Mouse (Mus musculus): ENCODE measurements around the gene Gm49354. TPM values are rescaled to one million over a fixed set of nuclear protein-coding genes. Genes with fewer than 3 reads are reported as not detected.
"Not testable (repeated sequence)": the region's sequence is repeated elsewhere in the genome, so short reads cannot be mapped to it uniquely, and the experiment has no call there.

Gm49354 gene
- polyA plus RNA-seq, 1 experiment from 2014 or later = not detected

DNA sequence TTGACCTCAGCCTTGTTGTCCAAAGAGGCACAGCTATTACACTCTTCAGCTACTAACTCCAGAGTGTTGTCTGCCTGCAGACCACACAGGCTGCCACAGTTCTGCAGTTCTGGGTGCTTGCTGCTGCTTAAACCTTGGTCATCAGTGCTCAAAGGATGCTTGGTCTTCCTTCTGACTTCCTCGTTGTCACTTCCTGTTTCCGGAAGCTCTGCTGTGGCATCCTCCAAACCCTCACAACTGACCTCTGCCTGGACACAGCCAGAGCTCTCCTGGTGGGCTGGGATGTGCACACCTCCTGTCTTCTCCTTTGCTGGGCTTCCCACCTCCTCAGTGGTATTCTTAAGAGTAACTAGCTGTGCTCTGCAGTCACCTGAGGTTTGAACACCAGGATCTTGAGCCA lies 18.0 kb upstream of the Gm49354 start:
- no peak for ATAC-seq
- H3K9ac ChIP-seq (replicated peaks; ENCODE audit: low read depth, low read length) = no peak overlapping the region
- H3K4me3 ChIP-seq (replicated peaks; ENCODE audit: low read length) = no peak overlapping the region
- H3K36me3 ChIP-seq (ENCODE audit: control insufficient read depth, insufficient read depth) = peaks cover 55% of the 10 kb centered on the region
- H3K4me1 ChIP-seq (replicated peaks; ENCODE audit: control insufficient read depth, insufficient read depth, low read length) = no peaks in the 10 kb centered on the region
- 96% methylated on average over 2 of the region's 2 CpGs for WGBS
- no peak overlapping the region for H3K27ac ChIP-seq (ENCODE audit: low read length)
- no peaks in the 10 kb centered on the region for H3K27me3 ChIP-seq (replicated peaks; ENCODE audit: control insufficient read depth, insufficient read depth, low read length)
- no peaks in the 10 kb centered on the region for H3K9me3 ChIP-seq (ENCODE audit: control insufficient read depth, low read length)
- no peak overlapping the region for H3K4me2 ChIP-seq (ENCODE audit: low read length)

GRCm38 (mm10) chr13:59798306-59798705 lies 16.3 kb upstream of the Gm49354 start:
- WGBS = 95% methylated on average over 1 of the region's 1 CpGs
- ATAC-seq = no peak

DNA sequence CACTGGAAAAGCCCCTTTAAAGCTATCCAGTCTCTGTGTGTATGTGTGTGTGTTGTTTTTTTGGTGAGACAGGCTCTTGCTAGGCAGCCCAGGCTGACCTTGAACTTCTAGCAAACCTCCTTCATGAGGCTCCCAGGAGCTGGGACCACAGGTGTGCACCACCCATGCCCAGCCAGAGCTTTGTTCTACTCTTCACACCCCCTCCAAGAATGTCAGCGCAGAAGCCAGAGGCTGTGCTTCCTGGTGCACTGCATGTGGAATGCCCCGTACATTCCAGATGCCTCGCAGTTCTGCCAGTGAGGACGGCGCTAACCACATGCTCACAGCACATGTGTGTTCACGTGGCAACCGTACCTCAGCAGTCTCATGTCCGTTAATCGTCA lies 14.4 kb upstream of the Gm49354 start:
- ATAC-seq = no peak
- H3K4me3 ChIP-seq (replicated peaks; ENCODE audit: low read length) = no peak overlapping the region
- no peak overlapping the region for H3K9ac ChIP-seq (replicated peaks; ENCODE audit: low read depth, low read length)
- H3K4me1 ChIP-seq (replicated peaks; ENCODE audit: control insufficient read depth, insufficient read depth, low read length) = no peaks in the 10 kb centered on the region
- H3K4me2 ChIP-seq (ENCODE audit: low read length) = no peak overlapping the region
- peaks cover 60% of the 10 kb centered on the region for H3K36me3 ChIP-seq (ENCODE audit: control insufficient read depth, insufficient read depth)
- H3K27ac ChIP-seq (ENCODE audit: low read length) = no peak overlapping the region
- 97% methylated on average over 9 of the region's 9 CpGs for WGBS
- no peaks in the 10 kb centered on the region for H3K9me3 ChIP-seq (ENCODE audit: control insufficient read depth, low read length)
- no peaks in the 10 kb centered on the region for H3K27me3 ChIP-seq (replicated peaks; ENCODE audit: control insufficient read depth, insufficient read depth, low read length)

More at GRCm38 (mm10) chr13:59798306-59798705, 16.3 kb upstream of the Gm49354 start:
- no peak overlapping the region for H3K4me2 ChIP-seq (ENCODE audit: low read length)
- no peak overlapping the region for H3K27ac ChIP-seq (ENCODE audit: low read length)
- H3K36me3 ChIP-seq (ENCODE audit: control insufficient read depth, insufficient read depth) = peaks cover 57% of the 10 kb centered on the region
- no peaks in the 10 kb centered on the region for H3K27me3 ChIP-seq (replicated peaks; ENCODE audit: control insufficient read depth, insufficient read depth, low read length)
- H3K4me3 ChIP-seq (replicated peaks; ENCODE audit: low read length) = no peak overlapping the region
- H3K9ac ChIP-seq (replicated peaks; ENCODE audit: low read depth, low read length) = no peak overlapping the region
- H3K9me3 ChIP-seq (ENCODE audit: control insufficient read depth, low read length) = no peaks in the 10 kb centered on the region
- H3K4me1 ChIP-seq (replicated peaks; ENCODE audit: control insufficient read depth, insufficient read depth, low read length) = no peaks in the 10 kb centered on the region

- no peak for ATAC-seq
- no peak overlapping the region for H3K9ac ChIP-seq (replicated peaks; ENCODE audit: low read depth, low read length)
- H3K9me3 ChIP-seq (ENCODE audit: control insufficient read depth, low read length) = no peaks in the 10 kb centered on the region
- H3K4me3 ChIP-seq (replicated peaks; ENCODE audit: low read length) = no peak overlapping the region
- peaks cover 62% of the 10 kb centered on the region for H3K36me3 ChIP-seq (ENCODE audit: control insufficient read depth, insufficient read depth)
- H3K4me1 ChIP-seq (replicated peaks; ENCODE audit: control insufficient read depth, insufficient read depth, low read length) = no peaks in the 10 kb centered on the region
- H3K4me2 ChIP-seq (ENCODE audit: low read length) = no peak overlapping the region
- H3K27ac ChIP-seq (ENCODE audit: low read length) = no peak overlapping the region
- H3K27me3 ChIP-seq (replicated peaks; ENCODE audit: control insufficient read depth, insufficient read depth, low read length) = no peaks in the 10 kb centered on the region
- WGBS = 95% methylated on average over 6 of the region's 6 CpGs
Measured at GRCm38 (mm10) chr13:59795807-59796465, 13.9 kb upstream of the Gm49354 start.

- no peaks in the 10 kb centered on the region for H3K27me3 ChIP-seq (replicated peaks; ENCODE audit: control insufficient read depth, insufficient read depth, low read length)
- no peak overlapping the region for H3K4me2 ChIP-seq (ENCODE audit: low read length)
- H3K4me3 ChIP-seq (replicated peaks; ENCODE audit: low read length) = no peak overlapping the region
- H3K36me3 ChIP-seq (ENCODE audit: control insufficient read depth, insufficient read depth) = peaks cover 62% of the 10 kb centered on the region
- H3K9ac ChIP-seq (replicated peaks; ENCODE audit: low read depth, low read length) = no peak overlapping the region
- no peaks in the 10 kb centered on the region for H3K4me1 ChIP-seq (replicated peaks; ENCODE audit: control insufficient read depth, insufficient read depth, low read length)
- WGBS = 87% methylated on average over 1 of the region's 1 CpGs
- no peaks in the 10 kb centered on the region for H3K9me3 ChIP-seq (ENCODE audit: control insufficient read depth, low read length)
- no peak overlapping the region for H3K27ac ChIP-seq (ENCODE audit: low read length)
- no peak for ATAC-seq
Measured at GRCm38 (mm10) chr13:59794786-59795185, 12.7 kb upstream of the Gm49354 start.

DNA sequence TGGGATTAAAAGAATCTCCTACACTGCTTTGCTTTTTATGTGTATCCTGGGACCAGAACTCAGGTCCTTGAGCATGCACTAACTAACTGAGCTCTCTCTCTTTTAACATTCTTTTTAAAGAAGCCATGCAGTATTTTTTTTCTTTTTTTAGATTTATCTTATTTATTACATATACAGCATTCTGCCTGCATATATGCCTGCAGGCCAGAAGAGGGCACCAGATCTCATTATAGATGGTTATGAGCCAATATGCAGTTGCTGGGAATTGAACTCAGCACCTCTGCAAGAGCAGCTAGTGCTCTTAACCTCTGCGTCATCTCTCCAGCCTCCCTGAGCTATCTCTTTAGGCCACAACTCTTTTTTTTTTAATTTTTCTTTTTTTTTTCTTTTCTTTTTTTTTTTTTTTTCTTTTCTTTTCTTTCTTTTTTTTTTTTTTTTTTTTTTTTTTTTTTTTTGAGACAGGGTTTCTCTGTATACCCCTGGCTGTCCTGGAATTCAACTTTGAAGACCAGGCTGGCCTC lies 2.2 kb downstream of the Gm49354 start:
- not testable (repeated sequence) for H3K4me3 ChIP-seq (replicated peaks; ENCODE audit: low read length); H3K9ac ChIP-seq (replicated peaks; ENCODE audit: low read depth, low read length); H3K4me1 ChIP-seq (replicated peaks; ENCODE audit: control insufficient read depth, insufficient read depth, low read length); ATAC-seq; H3K4me2 ChIP-seq (ENCODE audit: low read length); H3K27ac ChIP-seq (ENCODE audit: low read length); H3K9me3 ChIP-seq (ENCODE audit: control insufficient read depth, low read length); H3K27me3 ChIP-seq (replicated peaks; ENCODE audit: control insufficient read depth, insufficient read depth, low read length)
- H3K36me3 ChIP-seq (ENCODE audit: control insufficient read depth, insufficient read depth) = peaks cover 48% of the 10 kb centered on the region
- 88% methylated on average over 1 of the region's 1 CpGs for WGBS

- H3K4me2 ChIP-seq (ENCODE audit: low read length) = no peak overlapping the region
- H3K9me3 ChIP-seq (ENCODE audit: control insufficient read depth, low read length) = no peaks in the 10 kb centered on the region
- H3K27ac ChIP-seq (ENCODE audit: low read length) = no peak overlapping the region
- H3K9ac ChIP-seq (replicated peaks; ENCODE audit: low read depth, low read length) = no peak overlapping the region
- WGBS = 88% methylated on average over 4 of the region's 4 CpGs
- no peaks in the 10 kb centered on the region for H3K4me1 ChIP-seq (replicated peaks; ENCODE audit: control insufficient read depth, insufficient read depth, low read length)
- H3K36me3 ChIP-seq (ENCODE audit: control insufficient read depth, insufficient read depth) = peaks cover 48% of the 10 kb centered on the region
- no peaks in the 10 kb centered on the region for H3K27me3 ChIP-seq (replicated peaks; ENCODE audit: control insufficient read depth, insufficient read depth, low read length)
- H3K4me3 ChIP-seq (replicated peaks; ENCODE audit: low read length) = no peak overlapping the region
- ATAC-seq = no peak
Measured at GRCm38 (mm10) chr13:59779213-59779612, 2.8 kb downstream of the Gm49354 start.

DNA sequence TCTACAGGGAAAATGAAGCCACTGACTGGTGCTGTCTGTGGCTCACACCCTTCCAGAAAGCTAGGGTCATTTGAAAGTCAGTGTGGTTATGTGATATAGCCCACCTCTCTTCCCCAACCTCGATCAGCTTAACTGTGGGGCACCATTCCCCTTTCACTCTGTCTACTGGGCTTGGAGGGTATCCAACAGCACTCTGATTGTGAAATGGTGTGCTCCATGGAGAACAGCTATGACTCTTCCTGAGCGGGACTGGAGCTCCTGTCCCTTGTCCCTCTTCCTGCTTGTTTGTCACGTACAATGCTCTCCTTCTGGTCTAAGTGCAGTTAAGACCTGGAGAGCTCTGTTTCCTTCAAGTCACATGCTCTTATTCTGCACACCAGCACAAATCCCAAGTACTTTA lies 6.9 kb downstream of the Gm49354 start:
- Histone ChIP-seq H3K9me3 (ENCODE audit: control insufficient read depth, low read length) (no peaks in the 10 kb centered on the region), H3K27me3 (replicated peaks; ENCODE audit: control insufficient read depth, insufficient read depth, low read length) (no peaks in the 10 kb centered on the region), H3K4me1 (replicated peaks; ENCODE audit: control insufficient read depth, insufficient read depth, low read length) (peaks cover 10% of the 10 kb centered on the region), H3K27ac (ENCODE audit: low read length) (no peak overlapping the region), H3K36me3 (ENCODE audit: control insufficient read depth, insufficient read depth) (peaks cover 20% of the 10 kb centered on the region), H3K4me2 (ENCODE audit: low read length) (no peak overlapping the region), H3K4me3 (replicated peaks; ENCODE audit: low read length) (no peak overlapping the region), H3K9ac (replicated peaks; ENCODE audit: low read depth, low read length) (no peak overlapping the region)
- ATAC-seq = no peak
- 83% methylated on average over 3 of the region's 3 CpGs for WGBS

- WGBS = 45% methylated on average over 9 of the region's 9 CpGs
- Histone ChIP-seq H3K36me3 (ENCODE audit: control insufficient read depth, insufficient read depth) (0 out of 2 replicates have a peak, but pooled peaks cover 6% of the 10 kb centered on the region), H3K4me2 (ENCODE audit: low read length) (no peak overlapping the region), H3K9ac (replicated peaks; ENCODE audit: low read depth, low read length) (no peak overlapping the region), H3K4me3 (replicated peaks; ENCODE audit: low read length) (no peak overlapping the region), H3K27me3 (replicated peaks; ENCODE audit: control insufficient read depth, insufficient read depth, low read length) (no peaks in the 10 kb centered on the region), H3K4me1 (replicated peaks; ENCODE audit: control insufficient read depth, insufficient read depth, low read length) (peaks cover 31% of the 10 kb centered on the region), H3K27ac (ENCODE audit: low read length) (peak overlapping the region; percentile 99), H3K9me3 (ENCODE audit: control insufficient read depth, low read length) (no peaks in the 10 kb centered on the region)
- no peak for ATAC-seq
Measured at GRCm38 (mm10) chr13:59771257-59771656, 10.8 kb downstream of the Gm49354 start.
